Mouse (Mus musculus) frontal cortex, adult 2 months (tissue): ENCODE results near the gene Gipc2. TPM values are rescaled to one million over a fixed set of nuclear protein-coding genes. Genes with fewer than 3 reads are reported as not detected.
A peak's percentile ranks its signal among the peaks of the same experiment; 100 is the strongest.
"Not testable (repeated sequence)": the region's sequence is repeated elsewhere in the genome, so short reads cannot be mapped to it uniquely, and the experiment has no call there.

ENCODE experiments used
- DNase-seq, 2 experiments: peaks; one replicate each; pipeline ENCODE4 v3.0.0; 2022; ENCODE audit warnings: low spot score in 1 of 2; ENCODE audit errors: extremely low spot score in 1 of 2
- polyA plus RNA-seq: library from polyadenylated mRNA; depleted of rRNA; stranded (reverse); fragments of >200 nt; gene quantifications from 2 replicates; pipeline ENCODE4 v1.2.3, GENCODE M21; 2012; rRNA removed

The Gipc2 gene
- polyA plus RNA-seq, result 2.7 and 3.9 TPM in 2 replicates

DNA sequence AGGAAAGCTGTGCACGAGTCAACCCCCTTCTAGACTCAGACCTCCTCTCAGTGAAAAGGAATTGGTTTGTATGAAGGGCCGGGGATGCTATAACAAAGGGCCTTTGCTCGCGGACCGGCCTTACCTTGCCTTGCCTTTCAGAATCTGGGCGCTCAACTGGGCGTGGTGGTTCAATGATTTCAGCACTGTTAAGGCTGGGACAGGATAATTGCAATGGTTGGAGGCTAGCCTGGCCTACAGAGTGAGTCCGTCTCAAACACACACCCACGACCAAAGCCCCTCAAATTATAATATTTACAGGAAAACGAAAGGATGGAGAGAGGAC, at the start of gene Gipc2:
Gene Gipc2 (minus strand): TSS at position 132 of the 325 bp plus-strand sequence.
- no peak for DNase-seq

DNA sequence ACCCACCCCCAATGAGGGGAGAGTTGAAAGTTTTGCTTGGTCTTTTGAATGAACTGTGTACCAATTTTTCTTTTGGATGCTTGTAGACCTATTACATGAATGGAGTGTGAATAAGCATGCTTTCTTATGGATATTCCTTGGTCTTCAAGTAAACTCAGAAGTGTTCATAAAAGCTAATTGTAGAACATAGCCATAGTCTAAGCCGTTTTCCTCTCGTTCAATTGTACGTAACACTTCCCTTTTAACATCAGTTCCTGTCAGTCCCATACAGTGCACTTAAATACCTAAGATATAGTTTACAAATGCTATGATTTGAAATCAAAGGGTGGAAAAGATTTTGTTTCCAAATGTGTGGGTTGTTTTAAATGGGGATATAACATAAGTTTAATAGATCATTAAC, 47.4 kb upstream of the Gipc2 start:
- no peak for DNase-seq

- peak in 1 of 2 experiments; percentile 15 for DNase-seq
These were observed 45.8 kb upstream of the Gipc2 start for GRCm38 (mm10) chr3:152211731-152212279.

DNA sequence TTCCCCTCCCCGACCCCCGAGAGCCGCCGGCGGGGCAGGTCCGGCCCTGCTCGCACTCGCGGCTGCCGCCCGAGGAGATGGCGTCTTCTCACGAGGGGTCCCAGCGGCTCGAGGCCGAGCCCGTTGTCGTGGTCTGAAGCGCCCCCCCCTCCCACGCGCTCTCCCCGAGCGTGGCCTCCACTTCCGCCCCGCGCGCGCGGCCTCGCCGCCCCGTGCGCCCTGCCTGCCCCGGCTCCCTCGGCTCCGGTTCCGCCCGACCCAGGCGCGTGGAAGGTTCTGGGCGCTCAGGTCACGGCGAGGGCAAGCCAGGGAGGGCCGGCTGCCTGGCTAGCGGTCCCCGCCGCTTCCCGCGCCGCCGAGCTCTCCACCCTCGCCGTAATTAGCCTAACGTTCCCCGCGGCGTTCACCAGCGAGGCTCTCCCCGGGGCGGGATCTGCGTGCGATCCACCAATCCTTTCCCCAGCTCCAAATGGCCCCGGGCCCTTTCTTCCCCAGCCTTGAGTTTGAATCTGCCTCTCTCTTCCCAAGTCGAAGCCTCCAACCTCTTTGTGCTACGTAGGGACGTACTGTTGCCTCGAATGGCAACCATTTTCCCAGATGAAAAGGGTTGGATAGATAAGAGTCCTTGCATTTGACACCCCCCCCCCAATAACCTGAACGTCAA, 44.8 kb upstream of the Gipc2 start:
- peak; percentile 33 to 69 for DNase-seq

DNA sequence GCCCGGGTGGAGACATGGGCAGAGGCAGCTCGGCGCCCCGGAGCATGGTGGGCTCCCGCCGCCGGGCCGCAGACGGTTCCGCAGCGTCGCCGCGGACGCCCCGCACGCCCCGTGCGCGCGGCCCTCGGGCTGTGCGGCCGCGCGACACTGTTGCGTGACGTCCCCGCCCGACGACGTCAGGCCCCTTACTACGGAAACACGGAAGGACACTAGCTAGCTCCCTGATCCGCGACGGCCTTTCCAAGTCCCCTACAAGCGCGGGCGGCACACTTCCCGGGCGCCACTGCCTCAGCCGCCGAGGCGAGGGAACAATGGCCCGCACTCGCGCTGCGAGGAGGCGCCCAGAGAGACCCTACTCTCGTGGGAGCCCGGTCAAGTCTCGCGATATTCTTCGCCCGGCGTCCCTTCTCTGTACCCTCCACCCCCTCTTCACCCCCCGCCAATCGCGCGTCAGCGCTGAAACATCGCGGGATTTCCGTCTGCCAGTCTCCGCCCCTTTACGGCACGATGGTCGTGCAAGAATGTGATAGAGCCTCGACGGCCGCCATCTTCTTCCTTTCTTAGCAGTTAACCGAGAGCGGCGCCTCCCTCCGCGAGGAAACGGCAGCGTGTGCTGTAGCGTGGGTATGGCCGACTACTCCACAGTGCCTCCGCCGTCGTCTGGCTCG, 44.1 kb upstream of the Gipc2 start, which contains the start of the genes Dnajb4 and Fubp1:
Gene Dnajb4 (minus strand): TSS at position 336 of the 668 bp plus-strand sequence.
Gene Fubp1 (plus strand): TSS at position 456 of the 668 bp plus-strand sequence.
- DNase-seq, result peak; percentile 99 to 100

GRCm38 (mm10) chr3:152209177-152209966, 43.3 kb upstream of the Gipc2 start:
- DNase-seq, result peak in 1 of 2 experiments; percentile 13

DNA sequence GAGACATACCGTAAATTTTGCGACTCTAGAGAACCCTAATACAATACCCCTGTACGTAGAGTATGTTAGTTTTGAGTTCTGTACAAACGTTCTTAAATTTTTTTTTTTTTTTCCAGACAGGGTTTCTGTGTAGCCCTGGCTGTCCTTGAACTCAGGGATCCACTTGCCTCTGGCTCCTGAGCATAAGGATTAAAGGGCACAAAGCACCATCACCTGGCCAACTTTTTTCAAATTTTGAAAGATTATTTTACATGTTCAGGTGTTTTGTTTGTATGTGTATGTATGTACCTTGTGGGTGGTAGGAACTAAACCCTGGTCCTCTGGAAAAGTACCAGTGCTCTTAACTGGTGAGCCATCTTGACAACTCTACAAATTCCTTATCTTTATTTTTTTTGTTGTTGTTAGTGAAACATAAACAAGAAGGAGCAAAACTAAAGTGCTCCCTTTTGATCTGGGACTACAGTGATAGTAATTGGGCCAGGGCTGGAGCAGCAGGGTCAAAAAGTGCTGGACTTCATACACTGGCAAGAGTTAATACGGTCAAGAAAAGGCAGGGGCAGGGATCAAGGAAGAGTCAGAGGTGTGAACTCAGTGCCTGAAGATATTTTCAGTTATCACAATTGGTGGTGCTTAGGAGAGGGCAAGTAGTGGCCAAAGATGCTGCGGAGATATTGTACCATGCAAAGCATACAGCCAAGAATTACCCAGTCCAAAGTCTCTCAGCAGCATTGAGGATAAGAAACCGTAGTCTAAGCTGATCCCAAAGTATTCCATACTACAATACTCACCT, 42.3 kb upstream of the Gipc2 start:
- DNase-seq, result no peak

DNA sequence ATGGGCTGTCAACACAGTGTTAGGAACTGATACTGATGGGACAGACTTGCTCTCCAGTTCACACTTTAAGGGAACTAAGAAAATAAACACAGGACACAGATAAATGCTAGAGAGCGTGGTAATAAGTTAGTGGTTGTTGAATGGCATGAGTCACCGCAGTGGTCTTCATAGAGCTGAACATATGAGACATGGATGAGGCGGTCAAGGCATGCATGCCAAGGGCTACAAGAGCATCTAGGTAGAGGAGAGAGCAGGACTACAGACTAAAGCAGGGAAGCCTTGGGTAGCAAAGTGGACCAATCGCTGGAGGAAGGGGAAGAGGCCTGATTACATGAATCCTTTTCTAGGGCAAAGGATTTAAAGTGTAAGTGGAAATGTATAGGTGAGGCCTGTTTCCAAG, 41.1 kb upstream of the Gipc2 start:
- DNase-seq, result no peak

- no peak for DNase-seq
These were observed 38.5 kb upstream of the Gipc2 start for GRCm38 (mm10) chr3:152204577-152204976.

DNA sequence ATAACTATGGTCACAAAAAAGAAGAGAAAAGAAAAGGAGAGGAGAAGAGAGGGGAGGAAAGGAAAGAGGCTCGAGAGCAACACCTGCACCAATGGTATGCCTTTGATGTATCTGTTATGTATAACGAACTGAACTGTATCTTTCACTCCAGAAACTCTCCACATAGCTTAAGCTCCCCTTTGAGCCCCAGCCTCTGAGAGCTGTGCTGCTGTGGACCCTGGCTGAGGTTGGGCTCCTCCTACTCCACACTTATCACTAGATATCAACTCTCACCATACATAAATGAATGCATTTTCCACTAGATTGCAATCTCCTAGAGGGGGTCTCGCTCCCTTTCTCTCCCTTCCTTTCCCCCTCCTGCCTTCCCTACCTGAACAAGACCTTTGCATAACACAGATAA, 38.0 kb upstream of the Gipc2 start:
- no peak for DNase-seq

- DNase-seq, result no peak
These were observed 37.4 kb upstream of the Gipc2 start for GRCm38 (mm10) chr3:152203411-152203810.

DNA sequence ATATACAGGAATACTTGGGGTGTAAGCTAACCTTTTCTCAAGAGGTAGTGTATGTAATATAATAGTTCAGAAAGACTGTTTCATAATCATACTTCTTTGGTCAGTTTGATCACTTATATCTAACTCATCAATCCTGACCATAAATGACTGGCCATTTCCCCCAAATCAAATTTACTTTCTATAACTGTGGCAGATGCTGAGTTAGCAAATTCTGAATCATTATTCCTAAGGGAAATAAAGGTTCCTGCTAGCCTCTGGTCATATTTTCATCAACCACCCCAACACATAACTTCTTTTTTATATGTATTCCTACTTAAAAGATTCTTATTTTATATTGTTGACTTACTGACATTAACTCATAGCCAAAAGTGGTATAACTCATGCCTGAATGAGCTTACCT, 36.9 kb upstream of the Gipc2 start:
- no peak for DNase-seq

DNA sequence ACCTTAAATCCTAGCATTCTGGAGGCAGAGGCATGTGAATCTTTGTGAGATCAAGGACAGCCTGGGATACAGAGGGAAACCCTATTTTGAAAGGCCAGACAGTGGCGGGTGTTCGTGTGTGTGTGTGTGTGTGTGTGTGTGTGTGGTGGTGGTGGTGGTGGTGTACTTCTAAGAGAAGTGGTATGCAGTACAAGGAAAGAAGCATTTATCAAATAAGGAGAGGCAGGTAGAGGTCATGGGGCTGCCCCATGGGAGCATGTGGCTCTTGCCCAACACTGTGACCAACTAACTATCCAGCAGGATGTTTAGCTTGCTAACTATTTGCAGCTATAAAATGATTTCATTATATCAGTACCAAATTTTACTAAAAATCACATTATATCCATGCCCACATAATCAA, 35.6 kb upstream of the Gipc2 start:
- no peak for DNase-seq

DNA sequence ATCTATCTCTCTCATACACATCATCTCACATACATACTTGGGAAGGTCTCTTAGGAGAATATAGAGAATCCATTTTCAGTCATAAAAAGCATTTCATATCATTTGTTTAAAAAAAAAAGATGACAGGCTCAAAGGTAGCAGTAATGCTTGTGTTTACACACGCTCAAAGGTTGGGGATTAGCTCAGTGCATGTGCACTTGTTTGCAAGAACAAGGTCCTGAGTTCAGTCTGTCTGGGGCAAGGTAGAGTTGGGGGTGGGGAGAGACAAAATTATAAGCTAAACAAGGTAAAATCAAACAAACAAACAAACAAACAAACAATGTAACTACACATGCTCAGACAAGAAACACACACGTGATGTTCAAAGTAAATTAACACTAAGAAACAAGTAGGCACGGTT, 35.2 kb upstream of the Gipc2 start:
- DNase-seq, result no peak

- no peak for DNase-seq
These were observed 33.1 kb upstream of the Gipc2 start for GRCm38 (mm10) chr3:152199125-152199524.

DNA sequence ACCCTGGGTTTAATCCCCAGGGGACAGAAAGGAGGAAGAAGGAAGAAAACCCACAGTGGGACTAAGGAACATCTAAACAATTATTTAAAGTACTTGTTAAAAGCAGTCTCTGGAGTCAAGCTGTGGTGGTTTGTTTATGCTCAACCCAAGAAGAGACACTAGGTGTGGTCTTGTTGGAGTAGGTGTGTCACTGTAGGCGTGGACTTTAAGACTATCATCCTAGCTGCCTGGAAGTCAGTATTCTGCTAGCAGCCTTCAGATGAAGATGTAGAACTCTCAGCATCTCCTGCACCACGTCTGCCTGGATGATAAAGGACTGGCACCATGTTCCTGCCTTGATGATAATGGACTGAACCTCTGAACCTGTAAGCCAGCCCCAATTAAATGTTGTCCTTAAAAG, 31.2 kb upstream of the Gipc2 start:
- DNase-seq, result not testable (repeated sequence)

GRCm38 (mm10) chr3:152193635-152194097, 27.6 kb upstream of the Gipc2 start:
- peak; percentile 88 to 95 for DNase-seq

DNA sequence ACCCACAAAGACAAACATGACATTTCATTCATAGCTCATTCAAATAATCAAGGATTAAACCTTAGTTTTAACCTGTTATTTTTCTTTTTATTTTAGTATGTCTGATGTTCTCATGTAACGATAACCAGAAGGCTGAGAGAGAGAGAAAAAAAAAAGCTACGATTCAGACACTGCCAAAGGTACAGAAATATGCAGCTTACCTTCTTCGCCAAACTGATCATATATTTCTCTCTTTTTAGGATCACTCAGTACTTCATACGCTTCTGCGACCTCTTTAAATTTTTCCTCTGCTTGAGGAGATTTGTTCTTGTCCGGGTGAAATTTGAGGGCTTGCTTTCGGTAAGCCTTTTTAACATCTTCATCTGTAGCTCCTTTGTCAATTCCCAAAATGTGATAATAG, 27.1 kb upstream of the Gipc2 start:
- DNase-seq, result no peak

DNA sequence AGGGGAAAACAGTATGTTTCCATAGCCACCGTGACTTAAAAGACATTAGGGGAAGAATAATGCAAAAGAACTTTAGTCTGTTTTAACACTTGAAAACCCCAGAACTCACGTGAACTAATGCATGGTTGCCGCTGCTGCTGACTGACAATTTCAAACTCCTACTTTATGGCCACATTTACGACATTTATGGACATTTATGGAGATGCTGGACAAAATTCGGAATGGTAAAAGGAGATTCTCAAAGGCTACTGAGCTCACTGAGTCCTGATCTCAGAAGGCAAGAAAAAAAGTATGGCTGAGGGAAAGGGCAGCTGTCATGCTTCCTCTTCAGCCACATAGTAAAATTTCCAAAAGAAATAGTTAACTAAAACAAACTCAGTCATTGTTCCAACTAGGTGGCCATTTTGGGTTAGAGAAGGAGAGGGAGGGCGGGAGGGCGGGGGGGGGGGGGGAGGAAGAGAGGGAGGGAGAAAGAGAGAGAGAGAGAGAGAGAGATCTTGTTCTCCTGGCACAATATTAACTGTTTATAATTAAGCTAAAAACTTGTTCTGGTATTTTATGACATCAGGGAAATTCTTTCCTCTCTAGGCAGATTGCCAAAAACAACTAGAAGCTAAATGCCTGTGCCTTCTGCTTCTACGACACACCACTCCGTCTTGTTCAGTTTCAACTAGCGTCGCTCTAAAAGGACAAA, 26.4 kb upstream of the Gipc2 start:
- DNase-seq, result peak in 1 of 2 experiments; percentile 33

DNA sequence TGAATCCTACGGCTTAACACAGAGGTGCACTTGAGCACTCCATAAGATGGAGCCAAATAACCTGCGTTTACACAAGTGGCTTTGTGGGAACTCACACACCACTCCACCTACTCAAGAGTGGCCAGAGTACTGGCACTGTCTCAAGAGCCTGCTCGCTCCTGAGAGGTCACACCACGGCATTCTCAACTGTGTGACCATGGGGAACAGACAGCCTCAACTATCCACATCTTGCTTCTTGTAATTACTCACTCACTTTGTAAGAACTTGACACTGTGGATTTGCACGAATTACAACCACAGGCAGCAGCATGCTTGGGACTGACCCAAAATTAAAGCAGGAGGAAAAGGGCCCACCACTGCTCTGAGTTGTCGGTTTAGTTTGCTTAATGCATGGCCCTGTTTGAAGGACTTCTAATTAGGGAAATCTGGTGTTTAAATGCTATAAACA, 25.8 kb upstream of the Gipc2 start:
- DNase-seq, result no peak
